Mouse (Mus musculus) spleen, postnatal 36 days (tissue): ENCODE data around the gene Nelfcd.

ENCODE experiments used
- DNase-seq, 2 experiments: peaks; one replicate each; pipeline ENCODE4 v3.0.0; 2022; ENCODE audit warnings: low spot score in 2 of 2, mixed read lengths in 1 of 2

The Nelfcd gene

GRCm38 (mm10) chr2:174473550-174473927, 57.9 kb downstream of the Nelfcd start:
- no peak for DNase-seq
